Mouse (Mus musculus): Measurements from ENCODE around the gene C9orf72.

C9orf72 gene

GRCm38 (mm10) chr4:35175566-35175965, 50.4 kb downstream of the C9orf72 start:
- no peak for DNase-seq

- DNase-seq, result no peak
These were observed 52.4 kb downstream of the C9orf72 start for GRCm38 (mm10) chr4:35173551-35173950.

GRCm38 (mm10) chr4:35172471-35172870, 53.5 kb downstream of the C9orf72 start:
- DNase-seq, result no peak

DNA sequence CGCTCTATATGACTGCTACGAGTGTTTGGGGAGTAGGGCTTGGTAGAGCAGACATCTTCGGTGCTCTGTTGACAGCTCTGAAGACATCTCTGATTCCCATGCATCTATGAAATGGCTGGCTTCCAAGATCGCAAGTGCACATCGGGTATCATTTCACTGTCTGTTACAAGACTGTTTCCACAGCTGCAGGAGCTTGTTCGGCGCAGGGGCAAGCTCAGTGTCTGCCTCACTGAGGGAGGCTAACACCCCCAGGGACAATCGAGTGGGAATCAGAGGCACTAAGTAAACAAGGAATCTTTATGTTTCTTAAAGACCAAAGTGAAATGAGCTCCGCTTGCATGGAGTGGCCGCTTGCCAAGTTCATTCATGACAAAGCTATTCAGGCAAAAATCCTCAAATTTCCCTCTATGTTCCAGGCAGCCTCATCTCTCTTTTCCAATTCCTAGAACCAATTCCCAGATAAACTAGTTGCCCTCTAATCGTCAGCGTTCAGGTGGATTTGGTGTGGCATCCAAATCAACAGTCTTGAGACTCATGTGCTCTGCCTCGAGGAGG, 56.3 kb downstream of the C9orf72 start:
- DNase-seq, result no peak

GRCm38 (mm10) chr4:35167855-35168254, 58.1 kb downstream of the C9orf72 start:
- DNase-seq, result no peak

- DNase-seq, result no peak
These were observed 60.0 kb downstream of the C9orf72 start for GRCm38 (mm10) chr4:35165947-35166346.

DNA sequence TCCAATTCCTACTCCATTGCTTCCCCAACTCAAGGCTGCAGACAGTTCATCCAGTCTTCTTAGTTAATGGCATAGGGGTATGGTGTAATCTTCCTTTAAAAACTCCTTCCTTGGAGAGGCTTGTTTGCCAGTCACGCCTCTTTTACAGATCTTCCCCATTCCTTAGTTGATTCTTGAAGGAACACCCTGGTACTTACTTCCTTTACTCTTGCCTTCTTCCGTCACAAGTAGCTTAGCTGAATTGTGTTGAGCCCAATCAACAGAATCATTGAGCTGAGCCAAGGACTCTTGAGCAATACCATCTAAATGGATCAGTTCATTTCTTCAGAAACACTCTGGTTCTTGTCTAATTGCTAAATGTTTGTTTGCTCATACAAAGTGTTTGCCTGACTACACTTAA, 60.7 kb downstream of the C9orf72 start:
- no peak for DNase-seq

- DNase-seq, result no peak
These were observed 68.2 kb downstream of the C9orf72 start for GRCm38 (mm10) chr4:35157815-35158214.

DNA sequence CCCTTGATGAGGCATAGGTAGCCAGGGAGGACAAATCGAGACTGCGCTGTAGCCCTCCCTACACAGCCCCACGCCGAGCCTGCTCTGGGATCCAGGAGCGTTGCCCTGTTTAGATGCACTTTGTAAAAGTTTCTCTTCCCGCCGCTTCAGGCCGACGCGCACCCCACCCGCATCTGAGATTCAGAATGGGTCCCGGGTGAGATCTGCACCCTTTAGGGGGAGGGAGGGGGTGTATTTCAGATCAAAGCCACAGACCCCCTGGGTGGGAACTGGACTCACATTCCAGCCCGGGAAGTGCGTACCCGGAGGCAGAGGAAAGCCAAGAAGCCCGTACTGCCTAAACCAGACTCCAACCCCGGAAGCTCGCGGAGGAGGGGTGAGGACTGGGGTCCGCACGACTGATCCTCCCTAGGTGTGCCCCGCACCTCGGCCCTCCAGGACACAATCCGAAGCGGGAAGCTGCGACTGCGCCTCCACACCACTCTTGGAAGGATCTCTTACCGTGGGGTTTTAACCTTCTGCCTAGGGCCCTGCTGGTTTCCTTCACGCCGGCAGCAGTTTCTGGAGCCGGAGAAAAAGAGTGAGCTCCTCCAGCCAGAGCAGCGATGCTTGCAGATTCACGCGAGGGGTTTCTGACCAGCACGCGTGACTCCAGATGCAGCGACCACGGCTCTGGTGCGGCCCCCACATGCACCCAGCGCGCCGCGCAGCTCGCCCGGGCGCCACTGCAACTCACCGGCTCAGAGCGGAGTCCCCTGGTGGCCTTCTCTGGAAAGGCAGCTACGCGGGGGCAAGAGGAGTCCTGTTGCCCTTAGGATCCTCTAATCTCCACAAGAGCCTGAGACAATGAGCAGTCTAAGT, 69.0 kb downstream of the C9orf72 start, which contains the start of gene Mob3b:
Mob3b (minus strand) TSS at position 734 of the 861 bp plus-strand sequence.
- peak; percentile 92 for DNase-seq

DNA sequence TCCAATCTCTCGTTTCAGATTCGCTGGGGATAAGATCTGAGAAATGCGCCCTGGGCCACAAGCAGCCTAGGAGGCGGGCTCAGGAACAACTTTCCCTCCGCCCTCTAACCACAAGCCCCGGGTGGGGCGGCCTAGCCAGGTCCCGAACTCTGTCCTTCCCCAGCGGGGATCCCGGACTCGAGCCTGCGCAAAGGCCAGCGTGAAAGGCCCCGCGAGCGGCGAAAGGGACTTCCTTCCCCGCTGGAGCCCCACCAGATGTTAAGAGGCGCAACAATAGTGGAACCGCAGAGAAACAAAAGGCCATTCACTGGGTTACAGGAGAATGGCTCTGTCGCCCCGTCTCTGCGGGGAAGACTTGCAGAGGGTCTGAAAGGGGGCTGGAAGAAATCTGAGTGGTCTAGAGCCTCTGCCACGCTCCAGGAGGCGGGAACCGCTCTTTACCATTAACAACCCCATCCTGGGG, 69.8 kb downstream of the C9orf72 start:
- DNase-seq, result peak; percentile 69

DNA sequence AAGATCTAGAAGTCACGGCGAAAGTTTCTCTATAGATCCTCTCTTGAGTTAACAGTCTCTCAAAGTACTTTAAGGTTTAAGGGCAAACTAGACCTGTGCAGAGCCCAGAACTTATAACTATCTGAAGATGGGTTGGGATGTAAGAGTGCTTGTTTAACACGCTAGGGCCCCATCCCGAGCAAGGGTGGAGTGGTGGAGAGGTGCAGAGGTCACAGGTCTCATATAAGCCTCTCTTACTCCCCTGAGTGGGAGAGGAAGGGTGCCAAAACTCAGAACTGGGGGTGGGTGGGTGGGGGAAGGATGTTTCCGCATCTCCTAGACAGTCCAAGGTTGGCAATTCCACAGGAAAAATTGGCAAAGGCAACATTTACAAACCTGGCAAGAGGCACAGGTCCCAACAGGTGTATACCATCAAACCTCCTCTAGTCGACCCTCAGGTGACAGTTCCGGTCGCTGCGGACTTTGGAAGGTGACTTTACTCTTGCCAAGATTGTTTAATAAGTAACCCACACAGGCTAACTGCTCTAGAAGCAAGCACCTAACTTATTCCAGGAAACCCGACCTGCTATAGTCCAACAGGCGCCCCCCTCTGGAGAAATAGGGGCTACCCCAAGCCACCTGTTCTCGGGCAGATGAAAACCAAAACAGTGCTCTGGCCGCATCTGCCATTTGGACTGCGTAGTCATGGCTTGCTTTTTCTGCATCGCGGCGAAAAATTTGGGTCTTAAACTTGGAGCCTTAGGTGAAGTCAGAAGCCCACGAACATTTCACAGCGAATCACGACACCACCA, 70.6 kb downstream of the C9orf72 start:
- DNase-seq, result peak; percentile 73

DNA sequence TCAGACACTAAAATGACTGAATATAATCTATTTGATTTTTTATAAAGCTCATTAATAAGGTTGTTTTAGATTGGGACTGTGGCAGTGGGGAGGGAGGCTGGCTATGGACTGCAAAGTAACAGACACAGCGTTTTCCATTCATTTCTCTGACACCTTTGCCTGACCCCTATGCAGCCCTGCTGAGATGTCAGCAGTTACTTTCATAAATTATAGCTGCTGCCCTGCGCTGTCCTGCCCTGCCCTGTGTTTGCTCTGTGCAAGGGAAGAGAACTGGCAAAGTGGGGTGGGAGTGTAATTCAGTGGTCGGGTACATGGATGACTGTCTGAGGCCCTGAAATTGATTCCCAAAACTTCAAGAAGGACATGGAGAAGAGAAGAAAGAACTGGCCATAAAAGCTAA, 71.9 kb downstream of the C9orf72 start:
- no peak for DNase-seq

DNA sequence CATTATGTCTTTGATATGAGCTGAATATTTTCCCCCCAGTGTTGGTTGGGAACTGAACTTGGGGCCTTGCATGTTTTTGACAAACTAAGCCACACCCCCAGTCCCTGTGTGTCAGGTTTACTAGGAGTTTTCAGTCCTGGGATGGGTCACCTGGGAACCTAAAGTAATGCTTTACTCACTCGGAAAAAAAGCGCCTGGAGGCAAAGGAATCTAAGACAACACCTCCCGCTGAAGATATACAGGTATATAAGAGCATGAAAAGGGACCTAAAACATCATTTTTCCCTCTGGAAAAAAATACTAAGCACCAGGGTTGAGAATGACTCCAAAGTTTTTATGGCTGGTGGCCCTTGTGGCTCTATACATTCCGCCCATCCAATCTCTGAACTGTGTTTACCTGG, 74.2 kb downstream of the C9orf72 start, which contains the start of gene Ifnk:
Ifnk (plus strand) TSS at position 301 of the 400 bp plus-strand sequence.
- no peak for DNase-seq

DNA sequence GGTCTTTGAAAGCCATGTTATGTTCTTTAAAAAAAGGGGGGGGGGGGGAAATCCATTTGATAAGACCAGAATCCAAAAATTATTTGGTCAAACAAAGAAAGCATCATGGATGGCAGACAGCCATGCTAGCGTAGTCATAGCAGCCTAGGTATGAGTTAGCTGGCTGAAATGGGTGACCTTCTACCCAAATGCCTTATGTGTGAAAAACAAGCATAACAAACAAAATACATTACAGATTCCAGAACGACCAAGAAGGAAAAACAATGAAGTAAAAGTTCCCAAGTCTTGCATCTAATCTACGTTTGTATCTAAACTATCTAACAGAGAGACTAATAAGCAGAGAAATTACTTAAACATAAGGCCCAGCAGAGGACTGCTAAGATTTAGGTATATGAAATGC, 75.3 kb downstream of the C9orf72 start:
- no peak for DNase-seq

DNA sequence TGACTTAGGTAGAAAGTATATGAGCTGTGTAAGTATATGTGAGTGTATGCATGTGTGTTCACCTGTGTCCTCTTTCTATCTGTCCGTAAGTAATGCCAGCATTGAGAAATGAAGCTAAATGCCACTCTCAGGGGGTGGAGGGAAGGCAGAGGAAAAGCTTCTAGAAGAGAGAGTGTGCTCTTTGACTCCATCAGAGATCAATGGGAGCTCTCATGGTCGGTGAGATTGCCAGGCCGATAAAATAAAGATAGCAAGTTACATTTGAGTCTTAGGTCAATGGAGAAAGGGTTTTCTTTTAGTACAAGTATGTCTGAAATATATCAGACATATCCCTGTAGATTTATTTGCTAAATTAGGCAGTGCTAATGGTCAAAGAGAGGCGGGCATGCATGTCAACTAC, 77.6 kb downstream of the C9orf72 start:
- no peak for DNase-seq

GRCm38 (mm10) chr4:35146597-35146996, 79.4 kb downstream of the C9orf72 start:
- no peak for DNase-seq

GRCm38 (mm10) chr4:35145726-35146125, 80.2 kb downstream of the C9orf72 start:
- DNase-seq, result no peak

DNA sequence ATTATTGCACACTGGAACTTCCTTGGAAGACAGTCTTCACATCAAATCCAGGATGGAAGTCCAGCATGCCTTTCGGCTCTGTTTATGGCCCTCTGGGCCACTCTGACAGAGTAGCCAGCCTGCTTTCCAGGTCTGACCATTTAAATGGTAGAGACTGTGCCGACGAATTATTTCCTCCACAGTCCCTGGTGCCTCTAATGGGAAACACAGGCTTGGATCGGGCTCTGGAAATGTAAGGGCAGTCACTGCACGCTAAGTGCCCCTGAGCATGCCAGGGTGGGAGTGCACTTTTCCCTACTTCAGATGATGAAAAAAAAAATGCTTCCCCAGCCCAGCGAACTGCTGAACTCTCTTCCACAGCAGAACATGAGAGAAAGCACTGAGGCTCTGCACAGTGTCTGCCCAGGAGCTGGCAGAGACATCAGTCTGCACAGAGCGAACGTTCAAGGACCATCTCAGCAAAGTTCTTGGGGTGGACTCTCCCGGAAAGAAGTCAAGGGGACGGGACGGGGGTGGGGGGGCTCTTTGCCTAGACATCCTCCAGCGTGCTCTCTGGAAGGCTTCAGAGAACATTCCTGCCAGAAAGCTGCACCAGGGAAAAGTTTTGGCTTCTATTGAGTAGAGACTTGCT, 82.4 kb downstream of the C9orf72 start:
- DNase-seq, result no peak
